Mouse (Mus musculus) mouse embryonic stem cell (cell line): ENCODE measurements around the gene Gsta3.
"Not testable (repeated sequence)": the region's sequence is repeated elsewhere in the genome, so short reads cannot be mapped to it uniquely, and the experiment has no call there.

ENCODE experiments used
- in situ Hi-C, 2 experiments: fragments of 300-500 bp; cut with MboI; formaldehyde crosslinking; loops; 1 replicate in 1 of 2; 3 replicates in 1 of 2; pipeline ENCODE4 v1.14.3; 2019 to 2020; ENCODE audit warnings: low sequenced_read_pairs in 2 of 2, low pct_unique_long_range_greater_than_20kb in 1 of 2, mixed read lengths in 1 of 2; ENCODE audit not compliant: unreplicated experiment in 1 of 2

Gsta3 gene

GRCm38 (mm10) chr1:21239911-21240898 is at the start of gene Gsta3:
Gene Gsta3, plus strand, starts transcription at chr1:21240589.
- in situ Hi-C loops = no loop called here

GRCm38 (mm10) chr1:21206241-21206640 is 34.1 kb upstream of the Gsta3 start:
- in situ Hi-C loops = no loop called here

GRCm38 (mm10) chr1:21213537-21213936 is 26.9 kb upstream of the Gsta3 start:
- in situ Hi-C loops = not testable (repeated sequence)

- in situ Hi-C loops = not testable (repeated sequence)
Measured at GRCm38 (mm10) chr1:21213991-21214692, 26.2 kb upstream of the Gsta3 start.

GRCm38 (mm10) chr1:21218489-21218919 is 21.9 kb upstream of the Gsta3 start, which contains the start of gene Tmem14a:
Gene Tmem14a, plus strand, starts transcription at chr1:21218575.
- in situ Hi-C loops = loop anchor here in 1 of 2 experiments (5.0 kb wide), 1 partner anchor 44 kb away; no protein-coding TSS in a partner anchor

GRCm38 (mm10) chr1:21227756-21228395 is 12.5 kb upstream of the Gsta3 start:
- in situ Hi-C loops = loop anchor here in 1 of 2 experiments (5.0 kb wide), 1 partner anchor 34 kb away; no protein-coding TSS in a partner anchor

GRCm38 (mm10) chr1:21228740-21229722 is 11.4 kb upstream of the Gsta3 start:
- in situ Hi-C loops = loop anchor here in 1 of 2 experiments (5.0 kb wide), 1 partner anchor 33 kb away; no protein-coding TSS in a partner anchor

- in situ Hi-C loops = no loop called here
Measured at GRCm38 (mm10) chr1:21230376-21230775, 10.0 kb upstream of the Gsta3 start.

GRCm38 (mm10) chr1:21231744-21232464 is 8.5 kb upstream of the Gsta3 start:
- in situ Hi-C loops = no loop called here

- in situ Hi-C loops = no loop called here
Measured at GRCm38 (mm10) chr1:21232516-21232915, 7.9 kb upstream of the Gsta3 start.

GRCm38 (mm10) chr1:21235359-21235758 is 5.0 kb upstream of the Gsta3 start:
- in situ Hi-C loops = no loop called here

- in situ Hi-C loops = no loop called here
Measured at GRCm38 (mm10) chr1:21241096-21241495, 707 bp downstream of the Gsta3 start.

GRCm38 (mm10) chr1:21244290-21244960 is 4.0 kb downstream of the Gsta3 start:
- in situ Hi-C loops = no loop called here

GRCm38 (mm10) chr1:21246136-21246535 is 5.7 kb downstream of the Gsta3 start:
- in situ Hi-C loops = no loop called here

GRCm38 (mm10) chr1:21247896-21248295 is 7.5 kb downstream of the Gsta3 start:
- in situ Hi-C loops = no loop called here

GRCm38 (mm10) chr1:21248560-21249390 is 8.4 kb downstream of the Gsta3 start:
- in situ Hi-C loops = no loop called here
